Mouse (Mus musculus): Measurements from ENCODE around the gene Scnm1.
"Not testable (repeated sequence)": the region's sequence is repeated elsewhere in the genome, so short reads cannot be mapped to it uniquely, and the experiment has no call there.

Gene Scnm1

GRCm38 (mm10) chr3:95107308-95107707 lies 26.5 kb downstream of the Scnm1 start:
- DNase-seq (ENCODE audit: low read depth, low spot score) = not testable (repeated sequence)

GRCm38 (mm10) chr3:95106338-95107117 lies 27.3 kb downstream of the Scnm1 start, which contains the start of gene Pip5k1a:
Gene Pip5k1a, minus strand, starts transcription at chr3:95106930.
- DNase-seq (ENCODE audit: low read depth, low spot score) = peak; percentile 100

- no peak for DNase-seq (ENCODE audit: low read depth, low spot score)
Measured at GRCm38 (mm10) chr3:95105586-95106337, 28.0 kb downstream of the Scnm1 start.

GRCm38 (mm10) chr3:95105121-95105520 lies 28.7 kb downstream of the Scnm1 start:
- DNase-seq (ENCODE audit: low read depth, low spot score) = no peak

GRCm38 (mm10) chr3:95100854-95101253 lies 33.0 kb downstream of the Scnm1 start:
- DNase-seq (ENCODE audit: low read depth, low spot score) = no peak

GRCm38 (mm10) chr3:95088071-95088470 lies 45.7 kb downstream of the Scnm1 start:
- no peak for DNase-seq (ENCODE audit: low read depth, low spot score)

All from ES-CJ7 (cell line).